Comparison of ENCODE assay signal across 20 mouse cellular contexts in genomic region chr17:73830511-73830910, GRCm38 (mm10).
DNase-seq lines count a peak whose midpoint lies in the region; ATAC-seq lines count a peak whose summit lies in the region.
"Had no signal": no experiment of that assay in that cellular context is flagged by ENCODE, and none has a peak within 500 bp of the region (broad histone marks: within the 10 kb centered on the region; RNA-seq: fewer than 3 reads in every experiment).

No protein-coding gene starts in this region.

- no peak for DNase-seq in frontal cortex, postnatal 25 days (ENCODE audit: low spot score in 2 of 2)
- peak; percentile 79 for DNase-seq in right cerebral cortex, adult 18-20 months
- no peak for DNase-seq in right cerebral cortex, postnatal 4 days
- peak; percentile 60 for DNase-seq in layer of hippocampus, adult 9-10 months (ENCODE audit: low spot score)
- DNase-seq in right cerebral cortex, postnatal 25 days: peak; percentile 62
- DNase-seq in lung, postnatal 25 days (ENCODE audit: low spot score): no peak
- DNase-seq in embryo, embryonic 11 days: no peak
- DNase-seq: adrenal gland, postnatal 14 days; cerebellum, postnatal 25 days; gastrocnemius, postnatal 36 days; heart, postnatal 36 days; kidney, adult 2 months; kidney, postnatal 10 days; lung, adult 18-20 months; lung, postnatal 10 days; thymus, adult 2 months had no signal

- ATAC-seq in frontal cortex, adult (ENCODE audit: low TSS enrichment): peak; percentile 84
- ATAC-seq: CD4-positive, CD25-positive, alpha-beta regulatory T cell, adult 4 months; forebrain, embryonic 14.5 days; liver, embryonic 12.5 days had no signal

Comparison
In these comparisons a context has a peak if more than half of its experiments do, and no peak if none do; other contexts are left out.
1. DNase-seq: peak in right cerebral cortex, adult 18-20 months (single experiment), layer of hippocampus, adult 9-10 months (single experiment) and right cerebral cortex, postnatal 25 days (single experiment); none in frontal cortex, postnatal 25 days (0 of 2), right cerebral cortex, postnatal 4 days (single experiment), lung, postnatal 25 days (single experiment) and embryo, embryonic 11 days (single experiment).